Mouse (Mus musculus): ENCODE results near the gene Srms.
A peak's percentile ranks its signal among the peaks of the same experiment; 100 is the strongest.

Srms gene

DNA sequence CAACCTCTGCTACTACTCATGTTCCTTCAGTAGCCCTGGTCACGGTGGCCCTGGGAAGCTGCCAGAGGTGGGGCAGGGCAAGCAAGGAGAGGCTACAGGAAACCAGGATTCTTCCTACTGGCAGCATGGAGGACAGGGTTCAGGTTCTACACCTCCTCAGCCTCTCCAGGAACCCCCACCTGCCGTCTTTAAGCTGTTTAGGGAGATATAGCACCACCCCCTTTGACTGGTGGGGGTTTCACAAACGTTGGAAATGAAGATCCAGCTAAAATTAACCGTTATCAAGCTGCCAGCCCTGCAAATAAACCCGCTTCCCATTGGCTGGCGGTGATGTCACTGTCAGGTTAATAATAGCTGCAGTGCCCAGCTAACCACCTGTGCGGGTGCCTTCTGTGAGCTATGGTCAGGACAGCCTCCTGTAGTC lies 53.9 kb downstream of the Srms start:
- DNase-seq = peak; percentile 98

DNA sequence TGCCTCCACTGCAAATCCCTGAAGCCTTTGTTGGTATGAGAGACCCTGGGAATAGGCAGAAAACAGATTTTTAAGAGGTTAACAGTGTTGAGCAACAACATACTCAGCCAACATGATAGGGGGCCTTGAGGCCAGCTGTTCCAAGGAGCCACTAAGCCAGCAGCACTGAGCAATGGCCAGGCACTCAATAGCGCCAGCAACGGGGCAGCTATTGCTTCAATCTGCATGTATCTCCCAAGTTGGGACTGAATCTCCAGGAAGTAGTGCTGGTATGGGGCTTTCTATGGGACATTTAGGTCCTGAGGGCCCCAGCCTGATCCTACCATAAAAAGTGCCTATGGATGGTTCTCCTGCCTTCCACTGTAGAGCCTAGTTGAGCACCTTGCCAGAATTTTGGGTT lies 54.5 kb downstream of the Srms start:
- peak; percentile 97 for DNase-seq

DNA sequence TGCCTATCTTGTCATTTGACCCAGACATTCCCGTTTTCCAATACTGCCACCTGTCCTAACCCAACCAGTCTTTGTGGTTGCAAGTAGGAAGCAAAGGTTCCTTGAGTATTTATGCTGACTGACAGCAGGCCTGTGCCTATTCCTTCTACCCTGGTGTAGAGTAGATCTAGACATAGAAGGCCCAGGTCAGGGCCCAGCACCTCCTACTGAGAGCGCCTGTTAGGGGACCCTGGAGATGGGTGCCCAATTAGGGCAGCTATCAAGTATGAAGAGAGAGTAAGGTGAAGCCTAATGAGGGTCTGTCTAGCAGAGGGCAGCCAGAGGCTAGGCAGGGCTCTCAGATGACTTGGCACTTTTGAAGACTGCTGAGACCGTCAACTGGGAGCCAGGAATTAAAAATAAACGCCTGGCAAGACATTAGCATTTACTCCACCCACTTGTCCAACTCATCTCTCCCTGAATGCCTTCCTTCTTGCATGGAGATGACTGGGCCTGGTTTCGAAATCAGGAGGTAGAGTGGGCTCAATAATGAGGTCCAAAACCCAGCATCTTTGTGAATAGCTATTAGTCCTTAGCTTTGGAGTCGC lies 55.2 kb downstream of the Srms start:
- peak; percentile 96 for DNase-seq

DNA sequence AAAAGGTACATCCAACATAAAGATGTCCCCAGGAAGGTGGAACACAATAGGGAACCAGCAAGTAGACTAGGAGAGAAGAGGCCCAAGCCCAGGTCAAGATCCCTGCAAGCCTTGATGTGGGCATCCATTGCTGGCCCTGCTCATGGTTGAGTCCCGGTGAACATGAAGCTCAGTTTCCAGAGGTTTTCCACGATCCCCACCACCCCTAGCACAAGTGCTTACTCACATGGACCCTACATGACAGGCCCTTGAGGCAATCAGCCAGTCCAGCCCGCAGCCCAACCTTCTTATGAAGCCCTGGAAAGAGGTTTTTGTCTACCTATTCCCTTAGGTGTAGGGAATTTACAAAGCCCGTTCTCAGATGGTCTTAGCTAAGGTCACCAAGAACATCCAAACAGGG lies 55.8 kb downstream of the Srms start:
- peak; percentile 93 for DNase-seq

DNA sequence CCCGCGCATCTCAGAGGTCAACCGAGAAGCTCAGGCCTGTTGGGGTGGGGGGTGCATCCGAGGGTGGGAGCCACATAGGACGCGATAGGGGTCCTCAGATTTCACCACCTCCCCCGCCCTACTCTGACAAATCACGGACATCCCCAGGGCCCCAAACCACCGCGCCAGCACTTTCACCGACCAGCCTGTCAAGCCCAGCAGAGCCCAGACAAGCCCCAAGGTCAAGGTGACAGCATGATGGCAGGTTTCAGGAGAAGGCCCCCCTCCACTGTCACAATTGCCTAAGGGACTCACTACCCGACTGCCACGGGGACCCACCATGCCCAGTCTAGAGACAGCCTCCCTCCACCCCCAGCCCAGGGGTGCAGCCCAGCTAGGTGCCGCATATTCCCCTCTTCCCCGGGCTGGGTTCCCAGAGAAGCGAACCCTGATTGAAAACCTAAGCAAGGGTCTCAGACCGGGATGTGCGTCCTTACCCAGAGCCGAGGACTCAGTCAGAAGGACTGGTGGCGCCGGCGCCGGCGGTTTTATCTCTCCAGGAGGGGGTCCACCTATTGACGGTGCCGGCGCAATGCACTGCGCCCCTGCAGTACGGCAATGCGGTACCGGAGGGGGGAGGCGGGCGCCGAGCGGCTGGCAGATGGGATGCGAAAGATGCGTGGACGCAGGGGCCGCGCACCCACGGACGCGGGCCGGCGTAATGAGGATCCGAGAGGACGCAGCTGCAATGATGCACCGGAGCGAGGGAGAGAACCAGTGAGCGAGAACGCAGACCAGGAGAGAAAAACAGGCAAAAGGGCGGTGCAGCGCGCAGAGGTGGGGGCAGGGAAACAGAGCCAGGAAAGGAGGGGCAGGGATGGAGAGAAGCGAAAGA lies 56.5 kb downstream of the Srms start, which contains the start of gene Eef1a2:
Gene Eef1a2, minus strand, starts transcription at position 767 of the 874 bp plus-strand sequence.
- DNase-seq = peak; percentile 96

DNA sequence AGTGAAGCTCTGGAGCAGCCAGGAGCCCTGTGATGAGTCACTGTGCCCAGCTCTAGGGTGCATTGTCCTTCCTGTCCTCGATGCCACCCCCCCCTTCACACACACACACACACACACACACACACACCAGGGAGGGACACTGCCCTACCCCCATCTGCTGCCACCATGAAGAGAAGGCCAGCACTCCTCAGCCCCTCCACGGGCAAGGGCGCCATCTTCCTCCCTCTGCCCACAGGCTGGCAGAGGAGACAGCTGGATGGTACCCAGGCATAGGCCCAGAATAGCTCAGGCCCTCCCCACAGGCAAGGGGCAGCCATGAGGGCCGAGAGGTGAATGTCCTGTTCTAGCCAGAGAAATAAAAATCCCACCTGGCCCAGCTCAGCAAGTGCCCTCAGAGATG lies 57.2 kb downstream of the Srms start:
- peak; percentile 97 for DNase-seq

Data from heart, adult 11 months (tissue).